Mouse (Mus musculus): Measurements from ENCODE around the gene Fez1.

The Fez1 gene

DNA sequence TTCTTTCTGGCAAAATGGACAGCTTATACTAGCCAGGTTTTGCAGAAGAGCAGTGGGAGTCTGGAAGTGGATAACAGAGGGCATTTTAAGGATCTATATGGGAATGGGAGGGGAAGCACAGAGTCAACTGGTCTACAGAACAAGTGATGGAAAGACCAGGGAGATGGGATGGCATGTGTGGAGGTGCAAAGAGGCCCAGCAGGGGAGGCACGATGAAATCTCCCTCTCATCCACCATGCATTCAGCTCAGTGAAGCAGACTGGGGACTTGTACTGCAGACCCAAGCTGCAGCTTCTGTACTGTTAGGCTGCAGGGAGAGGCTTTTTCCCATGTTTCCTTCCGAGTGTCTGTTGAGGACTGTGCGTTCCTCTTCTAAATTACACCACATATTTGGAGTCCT is 12.2 kb downstream of the Fez1 start:
- no peak for DNase-seq (ENCODE audit: low spot score)

GRCm38 (mm10) chr9:36846346-36846745 is 24.7 kb downstream of the Fez1 start:
- no peak for DNase-seq (ENCODE audit: low spot score)

GRCm38 (mm10) chr9:36848661-36849060 is 27.0 kb downstream of the Fez1 start:
- DNase-seq (ENCODE audit: low spot score) = no peak

DNA sequence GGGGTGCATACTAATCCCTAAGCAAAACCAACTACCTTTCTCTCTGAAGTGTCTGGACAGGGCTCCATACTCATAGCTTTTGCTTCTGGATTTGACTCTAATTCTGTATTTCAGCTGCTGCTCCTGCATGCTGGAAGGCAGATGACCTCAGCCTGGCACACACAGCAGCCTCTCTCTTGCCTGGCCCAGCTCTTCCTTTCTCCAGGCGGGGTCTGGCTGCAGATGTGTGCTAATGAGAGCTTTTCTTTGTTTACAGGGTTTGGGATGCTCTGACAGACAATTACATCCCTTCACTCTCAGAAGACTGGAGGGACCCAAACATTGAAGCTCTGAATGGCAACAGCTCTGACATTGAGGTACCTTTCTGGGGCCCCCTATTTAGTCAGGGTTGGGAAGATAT is 28.4 kb downstream of the Fez1 start:
- DNase-seq (ENCODE audit: low spot score) = peak; percentile 32

DNA sequence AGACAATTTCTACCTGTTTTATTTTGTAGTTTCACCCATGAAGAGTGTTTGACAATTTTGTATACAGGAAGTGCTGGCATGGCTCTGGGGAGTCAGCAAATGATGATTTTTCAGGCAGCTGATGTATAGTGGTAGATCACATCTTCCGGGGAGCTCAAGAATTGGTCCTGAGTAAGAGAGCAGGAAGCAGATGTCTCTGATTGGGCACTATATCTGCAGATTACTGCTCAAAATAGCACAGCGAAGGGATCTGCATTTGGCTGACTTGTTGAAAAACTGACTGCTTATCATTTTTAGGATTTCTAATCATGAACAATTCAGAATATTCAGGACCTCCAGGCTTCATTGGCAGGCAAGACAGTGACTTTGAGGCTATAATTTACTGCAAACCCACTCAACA is 30.5 kb downstream of the Fez1 start:
- no peak for DNase-seq (ENCODE audit: low spot score)

DNA sequence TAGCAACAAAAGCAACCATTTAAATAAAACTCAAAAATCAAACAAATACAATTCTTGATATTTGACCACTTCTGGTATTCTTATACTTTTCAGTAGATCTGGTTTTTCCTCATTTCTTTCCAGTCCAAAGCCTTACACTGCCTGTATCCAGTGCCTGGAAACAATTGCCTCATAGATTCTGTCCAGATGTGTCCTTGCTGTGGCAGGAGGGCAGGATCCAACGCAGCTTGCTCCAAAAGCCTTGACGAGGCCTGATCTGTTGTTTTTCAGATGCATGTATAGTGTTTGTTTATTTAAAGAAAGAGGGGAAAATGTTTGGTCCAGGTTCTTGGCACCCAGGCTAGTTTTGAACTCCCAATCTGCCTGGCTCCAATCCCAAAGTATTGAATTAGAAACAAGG is 34.7 kb downstream of the Fez1 start:
- DNase-seq (ENCODE audit: low spot score) = no peak

DNA sequence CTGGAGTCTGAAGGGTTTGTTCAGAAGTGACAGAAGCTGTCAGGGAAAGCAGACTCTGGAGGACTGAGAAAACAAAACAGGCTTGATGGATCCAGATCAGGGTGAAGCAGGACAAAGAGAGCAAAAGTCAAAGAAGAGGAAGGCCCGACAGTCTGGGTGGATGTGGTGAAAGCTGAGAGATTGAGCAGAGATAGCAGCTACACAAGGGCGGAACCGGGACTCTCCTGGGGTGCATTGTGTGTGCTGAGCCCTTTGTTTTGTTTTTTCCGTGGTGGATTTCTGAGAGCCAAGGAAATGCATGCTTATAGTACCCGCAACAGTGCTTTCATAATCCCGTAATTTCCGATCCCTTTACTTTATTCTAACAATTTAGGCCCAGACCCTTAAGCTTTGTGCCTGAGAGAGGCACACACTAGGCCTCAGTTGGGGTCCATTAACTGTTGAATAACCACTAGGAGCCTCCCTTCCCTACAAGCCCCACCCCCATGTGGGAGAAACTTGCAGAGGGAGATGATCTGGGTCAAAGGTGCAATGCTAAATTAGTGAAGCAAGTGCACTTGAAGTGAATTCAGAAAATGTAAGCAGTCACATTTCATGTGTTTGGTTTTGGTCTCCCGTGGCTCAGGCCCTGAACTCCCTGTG is 35.9 kb downstream of the Fez1 start:
- DNase-seq (ENCODE audit: low spot score) = no peak

GRCm38 (mm10) chr9:36858677-36859076 is 37.0 kb downstream of the Fez1 start:
- DNase-seq (ENCODE audit: low spot score) = no peak

DNA sequence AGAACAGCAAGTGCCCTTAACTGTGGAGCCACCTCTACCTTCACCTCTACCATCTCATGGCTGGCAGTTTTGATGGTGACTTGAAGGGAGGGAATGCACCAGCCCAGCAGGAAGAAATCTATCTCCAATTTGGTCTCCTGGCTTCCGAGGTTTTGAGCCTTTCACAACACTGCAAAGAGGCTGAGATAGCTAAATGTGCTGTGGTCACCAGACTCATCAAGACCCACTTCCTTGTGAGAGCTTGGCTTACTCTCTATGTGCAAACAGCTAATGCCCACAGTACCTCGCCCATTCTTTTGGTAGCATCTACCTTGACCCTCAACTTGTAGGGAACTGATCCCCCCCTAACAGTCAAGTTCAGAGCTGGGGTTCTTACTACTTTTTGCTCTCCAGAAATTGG is 40.9 kb downstream of the Fez1 start:
- DNase-seq (ENCODE audit: low spot score) = no peak

DNA sequence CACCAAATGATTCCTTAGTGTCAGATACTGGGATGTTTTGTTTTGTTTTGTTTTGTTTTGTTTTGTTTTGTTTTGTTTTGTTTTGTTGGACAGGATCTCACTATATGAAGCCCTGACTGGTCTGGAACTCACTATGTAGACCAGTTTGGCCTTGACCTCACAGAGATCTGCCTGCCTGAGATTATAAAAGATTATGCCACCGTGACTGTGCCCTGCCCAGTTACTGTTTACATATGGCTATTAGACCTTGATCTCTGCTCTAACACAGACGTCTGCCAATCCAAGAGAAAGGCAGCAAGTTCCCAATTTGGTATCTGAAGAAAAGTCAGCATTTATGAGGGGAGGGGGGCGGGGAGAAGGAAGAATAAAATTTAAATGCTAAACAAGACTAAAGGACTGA is 42.0 kb downstream of the Fez1 start:
- DNase-seq (ENCODE audit: low spot score) = no peak

GRCm38 (mm10) chr9:36864862-36865813 is 43.5 kb downstream of the Fez1 start:
- no peak for DNase-seq (ENCODE audit: low spot score)

DNA sequence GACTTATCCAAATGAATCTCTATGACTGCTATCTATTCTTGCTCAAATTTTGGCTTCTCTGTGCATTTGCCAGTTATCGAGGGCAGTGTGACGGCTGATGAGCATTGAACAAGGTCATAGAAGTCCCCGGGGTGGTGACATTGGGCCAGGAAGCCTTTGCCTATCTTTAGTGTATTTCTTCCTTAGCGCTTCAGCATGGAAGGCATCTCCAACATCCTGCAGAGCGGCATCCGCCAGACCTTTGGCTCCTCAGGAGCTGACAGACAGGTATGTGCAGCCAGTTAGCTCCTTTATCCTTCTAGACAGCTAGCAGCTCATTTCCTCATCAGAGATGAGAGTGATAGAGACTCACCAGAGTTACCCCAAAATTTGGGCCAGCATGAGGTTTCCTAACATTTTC is 47.0 kb downstream of the Fez1 start:
- DNase-seq (ENCODE audit: low spot score) = no peak

GRCm38 (mm10) chr9:36870263-36870662 is 48.6 kb downstream of the Fez1 start:
- no peak for DNase-seq (ENCODE audit: low spot score)

- no peak for DNase-seq (ENCODE audit: low spot score)
Measured at GRCm38 (mm10) chr9:36873796-36874195, 52.1 kb downstream of the Fez1 start.

- no peak for DNase-seq (ENCODE audit: low spot score)
Measured at GRCm38 (mm10) chr9:36876313-36876712, 54.6 kb downstream of the Fez1 start.

GRCm38 (mm10) chr9:36876787-36877186 is 55.1 kb downstream of the Fez1 start:
- no peak for DNase-seq (ENCODE audit: low spot score)

DNA sequence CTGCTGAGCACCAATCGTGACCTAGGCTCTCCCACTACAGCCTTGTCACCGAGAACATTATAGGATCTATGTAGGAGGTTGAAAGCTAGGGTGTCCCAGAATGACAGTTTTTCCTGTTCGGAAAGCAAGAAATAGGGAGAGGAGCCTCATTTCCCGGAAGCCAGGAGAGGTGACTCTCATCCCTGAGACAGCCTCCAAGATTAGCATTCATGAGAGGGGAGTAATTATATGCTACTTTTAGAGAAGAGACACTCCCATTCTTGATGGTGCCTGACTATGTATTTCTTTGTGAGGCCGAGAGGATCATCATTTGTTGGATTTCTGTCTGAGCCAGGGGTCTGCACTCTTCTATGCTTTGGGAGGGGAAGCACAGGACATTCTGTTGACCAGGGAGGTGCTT is 60.0 kb downstream of the Fez1 start:
- no peak for DNase-seq (ENCODE audit: low spot score)

GRCm38 (mm10) chr9:36882034-36882745 is 60.5 kb downstream of the Fez1 start:
- DNase-seq (ENCODE audit: low spot score) = peak; percentile 36

DNA sequence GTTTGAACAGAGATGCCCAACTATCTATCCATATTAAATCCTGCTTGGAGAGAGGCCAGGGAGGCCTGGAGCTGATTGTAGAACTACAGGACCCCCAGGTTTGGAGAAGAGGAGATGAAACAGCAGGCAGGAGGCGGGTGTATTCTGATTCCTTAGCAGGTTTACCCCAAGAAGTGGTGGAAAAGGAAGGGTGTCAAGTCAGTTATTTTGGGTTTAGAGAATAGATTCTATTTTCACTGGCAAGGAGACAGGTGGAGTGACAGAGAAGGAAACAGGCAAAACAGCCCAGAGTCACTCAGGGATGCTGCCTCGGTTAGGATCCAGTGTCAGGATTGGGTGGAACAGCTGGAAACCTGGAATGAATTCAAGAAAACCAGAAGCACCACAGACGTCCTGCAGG is 61.9 kb downstream of the Fez1 start:
- no peak for DNase-seq (ENCODE audit: low spot score)

- DNase-seq (ENCODE audit: low spot score) = no peak
Measured at GRCm38 (mm10) chr9:36885237-36885636, 63.6 kb downstream of the Fez1 start.

GRCm38 (mm10) chr9:36890552-36890951 is 68.9 kb downstream of the Fez1 start:
- DNase-seq (ENCODE audit: low spot score) = peak; percentile 35

DNA sequence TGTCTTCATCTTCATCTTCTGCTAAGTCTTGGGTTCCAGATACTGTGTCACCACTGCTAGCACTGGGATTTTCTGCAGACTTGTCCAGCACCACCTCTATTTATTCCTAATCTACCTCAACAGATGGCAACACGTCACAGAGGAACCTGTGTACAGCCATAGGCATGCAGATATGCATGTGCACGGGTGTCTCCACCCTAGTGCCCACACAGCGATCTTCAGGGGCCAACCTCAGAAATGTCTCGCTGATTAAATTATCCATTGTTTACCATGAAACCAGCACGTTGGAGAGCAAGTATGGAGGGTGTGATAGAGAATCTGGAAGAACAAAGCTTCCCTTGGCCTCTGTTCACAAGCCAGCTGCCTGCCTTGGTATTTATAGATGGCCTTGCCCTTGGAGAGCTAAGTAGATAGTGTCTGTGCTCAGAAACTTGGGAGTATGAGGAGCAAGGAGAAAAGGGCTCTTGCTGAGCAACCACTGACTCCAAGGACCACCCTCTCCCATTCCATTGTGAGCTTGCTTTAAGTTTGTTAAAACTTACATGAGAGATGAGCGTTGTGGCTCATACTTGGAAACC is 71.8 kb downstream of the Fez1 start:
- DNase-seq (ENCODE audit: low spot score) = no peak

GRCm38 (mm10) chr9:36894242-36894641 is 72.6 kb downstream of the Fez1 start:
- no peak for DNase-seq (ENCODE audit: low spot score)

Measured in layer of hippocampus, adult 9-10 months (tissue).